Mouse (Mus musculus) layer of hippocampus, adult 9-10 months (tissue): Measurements from ENCODE around the gene Nup188.

Experiments used
- DNase-seq: peaks from one replicate; pipeline ENCODE4 v3.0.0; 2022; ENCODE audit warnings: low spot score

Gene Nup188

GRCm38 (mm10) chr2:30286192-30287026 lies at the start of gene Nup188, which contains the start of gene Dolk:
Nup188 (plus strand) TSS chr2:30286397.
Dolk (minus strand) TSS chr2:30286334.
- peak; percentile 75 for DNase-seq

- no peak for DNase-seq
These were observed 49.6 kb upstream of the Nup188 start for GRCm38 (mm10) chr2:30236426-30237198.

- DNase-seq: peak; percentile 96
These were observed 48.9 kb upstream of the Nup188 start, which contains the start of gene Lrrc8a for GRCm38 (mm10) chr2:30237199-30237880. Lrrc8a (plus strand) TSS chr2:30237715.

- no peak for DNase-seq
These were observed 48.3 kb upstream of the Nup188 start for GRCm38 (mm10) chr2:30237881-30238280.

GRCm38 (mm10) chr2:30238906-30239465 lies 47.2 kb upstream of the Nup188 start:
- DNase-seq: no peak

GRCm38 (mm10) chr2:30239777-30240176 lies 46.4 kb upstream of the Nup188 start:
- no peak for DNase-seq

GRCm38 (mm10) chr2:30240267-30240666 lies 45.9 kb upstream of the Nup188 start, which contains the start of gene Gm28035:
Gm28035 (plus strand) TSS chr2:30240567.
- DNase-seq: no peak

GRCm38 (mm10) chr2:30242509-30242908 lies 43.7 kb upstream of the Nup188 start:
- no peak for DNase-seq

GRCm38 (mm10) chr2:30243391-30243790 lies 42.8 kb upstream of the Nup188 start:
- no peak for DNase-seq

GRCm38 (mm10) chr2:30244595-30245178 lies 41.5 kb upstream of the Nup188 start:
- no peak for DNase-seq

- DNase-seq: no peak
These were observed 39.2 kb upstream of the Nup188 start for GRCm38 (mm10) chr2:30247036-30247435.

- DNase-seq: no peak
These were observed 38.5 kb upstream of the Nup188 start for GRCm38 (mm10) chr2:30247681-30248080.

GRCm38 (mm10) chr2:30249182-30249581 lies 37.0 kb upstream of the Nup188 start:
- no peak for DNase-seq

- no peak for DNase-seq
These were observed 35.8 kb upstream of the Nup188 start for GRCm38 (mm10) chr2:30250166-30251128.

GRCm38 (mm10) chr2:30251417-30252104 lies 34.6 kb upstream of the Nup188 start:
- DNase-seq: no peak

GRCm38 (mm10) chr2:30252521-30252920 lies 33.7 kb upstream of the Nup188 start:
- no peak for DNase-seq

- no peak for DNase-seq
These were observed 32.4 kb upstream of the Nup188 start for GRCm38 (mm10) chr2:30253809-30254208.

GRCm38 (mm10) chr2:30255631-30256395 lies 30.4 kb upstream of the Nup188 start:
- no peak for DNase-seq
